Mouse (Mus musculus): ENCODE measurements around the gene Itln1. TPM values are rescaled to one million over a fixed set of nuclear protein-coding genes. Genes with fewer than 3 reads are reported as not detected.

Itln1 gene
- not detected in 2 replicates for polyA plus RNA-seq (2016; fragmentation: Nextera tagmentation; extraction: Ambion mirVana)

DNA sequence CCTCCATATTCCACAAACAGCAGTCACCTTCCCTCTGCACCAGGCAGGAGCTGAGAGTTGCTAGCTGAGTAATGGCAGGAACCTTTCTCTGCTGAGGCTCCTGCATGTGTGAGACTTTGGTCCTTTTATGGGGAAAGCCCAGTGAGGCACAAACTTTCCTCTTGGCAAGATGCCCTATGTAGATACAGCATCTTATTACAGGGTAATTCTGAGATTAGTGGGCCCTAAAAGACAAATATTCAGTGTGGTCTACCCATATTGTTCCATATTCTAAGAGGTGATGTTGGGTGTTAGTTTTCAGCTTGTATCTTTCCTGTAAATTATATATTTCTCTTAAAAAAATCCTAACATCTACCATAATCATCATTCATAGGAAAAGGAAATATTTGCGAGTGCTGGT lies at the start of gene Itln1:
Gene Itln1 (minus strand): TSS at position 101 of the 400 bp plus-strand sequence.
- H3K27me3 ChIP-seq (ENCODE audit: insufficient read depth, poor library complexity, severe bottlenecking), result no peaks in the 10 kb centered on the region
- H3K9me3 ChIP-seq, result peaks cover 13% of the 10 kb centered on the region
- H3K36me3 ChIP-seq, result no peaks in the 10 kb centered on the region
- H3K4me3 ChIP-seq, result no peak within 1 kb of the TSS
- H3K27ac ChIP-seq, result no peak within 1 kb of the TSS
- DNase-seq (ENCODE audit: low spot score), result no peak
- no peaks in the 10 kb centered on the region for H3K4me1 ChIP-seq (replicated peaks)
- 98% methylated on average over 1 of the region's 1 CpGs for WGBS

DNA sequence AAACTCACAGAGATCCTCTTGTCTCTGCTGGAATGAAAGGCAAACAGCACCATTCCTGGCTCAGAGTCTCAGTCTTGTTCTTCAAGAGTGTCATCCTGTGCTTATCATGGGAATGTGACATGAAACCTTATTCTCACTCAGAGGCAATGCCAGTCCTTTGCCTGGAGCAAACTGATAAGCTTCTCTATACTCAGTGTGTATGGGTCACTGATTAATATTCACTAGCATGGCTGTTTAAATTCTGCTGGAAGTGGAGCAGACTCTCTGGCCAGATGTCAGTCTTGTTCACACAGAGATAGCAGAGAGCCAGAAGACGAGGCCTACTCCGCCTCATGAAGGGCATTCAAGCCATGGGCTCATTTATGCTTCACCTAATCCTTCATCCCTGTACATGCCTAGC lies 49.5 kb upstream of the Itln1 start:
- Histone ChIP-seq H3K4me1 (replicated peaks) (no peaks in the 10 kb centered on the region), H3K36me3 (no peaks in the 10 kb centered on the region), H3K27me3 (ENCODE audit: insufficient read depth, poor library complexity, severe bottlenecking) (no peaks in the 10 kb centered on the region), H3K27ac (no peak overlapping the region), H3K9me3 (no peaks in the 10 kb centered on the region), H3K4me3 (no peak overlapping the region)
- DNase-seq (ENCODE audit: low spot score), result no peak
- WGBS, result 87% methylated on average over 2 of the region's 2 CpGs

DNA sequence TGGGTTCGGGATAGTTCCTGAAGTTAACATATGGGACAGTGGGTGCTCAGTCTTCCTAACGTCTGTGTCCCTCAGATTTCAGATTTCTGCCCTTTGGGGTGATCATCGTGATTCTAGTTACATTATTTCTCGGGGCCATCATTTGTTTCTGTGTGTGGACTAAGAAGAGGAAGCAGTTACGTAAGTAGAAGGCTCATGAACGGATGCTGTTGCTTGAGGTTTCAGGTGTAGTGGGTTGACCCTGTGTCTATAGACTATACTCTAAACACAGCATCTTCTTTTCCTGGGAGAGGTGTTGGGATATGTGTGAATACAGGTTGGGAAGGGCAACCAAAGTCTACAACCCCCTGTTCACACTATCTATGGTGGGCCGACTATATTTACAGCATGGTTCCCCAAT lies 42.1 kb upstream of the Itln1 start:
- 86% methylated on average over 7 of the region's 7 CpGs for WGBS
- Histone ChIP-seq H3K4me1 (replicated peaks) (no peaks in the 10 kb centered on the region), H3K4me3 (no peak overlapping the region)

DNA sequence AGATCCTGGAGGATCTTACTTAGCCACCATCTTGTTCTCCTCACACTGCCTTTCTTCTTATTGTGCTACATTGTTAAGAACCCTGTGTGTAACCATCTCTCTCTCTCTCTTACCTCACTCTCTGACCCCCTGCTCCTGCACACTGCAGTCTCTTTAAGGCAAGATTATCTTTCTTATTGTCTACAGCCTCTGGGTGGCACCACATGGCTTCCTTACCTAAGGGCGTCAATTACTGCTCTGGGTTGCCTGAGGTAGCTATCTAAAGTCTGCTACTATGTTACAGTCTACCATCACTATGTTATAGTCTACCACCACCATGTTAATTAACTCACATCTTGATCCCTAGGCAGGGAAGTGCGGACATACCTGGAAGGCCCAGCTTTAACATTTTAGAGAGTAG lies 33.3 kb upstream of the Itln1 start:
- WGBS, result 62% methylated on average over 2 of the region's 2 CpGs
- H3K4me1 ChIP-seq (replicated peaks), result no peaks in the 10 kb centered on the region

More for the DNA sequence above, 42.1 kb upstream of the Itln1 start:
- no peak for DNase-seq (ENCODE audit: low spot score)
- no peaks in the 10 kb centered on the region for H3K9me3 ChIP-seq
- no peaks in the 10 kb centered on the region for H3K27me3 ChIP-seq (ENCODE audit: insufficient read depth, poor library complexity, severe bottlenecking)
- H3K36me3 ChIP-seq, result no peaks in the 10 kb centered on the region
- H3K27ac ChIP-seq, result no peak overlapping the region

DNA sequence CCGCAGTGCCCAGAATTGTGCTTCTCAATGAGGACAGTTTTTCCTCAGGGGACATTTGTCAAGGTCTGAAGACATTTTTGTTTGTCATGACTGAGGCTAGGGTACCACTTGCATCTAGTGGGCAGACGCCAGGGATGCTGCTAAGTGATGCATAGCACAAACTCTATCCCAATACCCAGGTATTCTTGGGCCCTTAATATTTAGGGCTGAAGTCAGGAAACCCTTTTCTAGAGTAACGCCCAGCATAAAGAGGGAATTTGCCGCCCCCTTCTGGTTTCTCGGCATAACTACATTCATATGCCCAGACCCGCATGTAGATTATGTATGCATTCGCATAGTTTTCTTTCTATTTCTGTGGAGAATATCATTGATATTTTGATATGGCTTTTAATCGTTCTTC lies 31.7 kb upstream of the Itln1 start:
- Histone ChIP-seq H3K4me3 (no peak overlapping the region), H3K27ac (no peak overlapping the region), H3K36me3 (no peaks in the 10 kb centered on the region), H3K27me3 (ENCODE audit: insufficient read depth, poor library complexity, severe bottlenecking) (no peaks in the 10 kb centered on the region), H3K9me3 (no peaks in the 10 kb centered on the region), H3K4me1 (replicated peaks) (0 out of 2 replicates have a peak, but pooled peaks cover 1% of the 10 kb centered on the region)
- 27% methylated on average over 8 of the region's 8 CpGs for WGBS
- peak; percentile 42 for DNase-seq (ENCODE audit: low spot score)

More for the DNA sequence above, 33.3 kb upstream of the Itln1 start:
- Histone ChIP-seq H3K4me3 (no peak overlapping the region), H3K27me3 (ENCODE audit: insufficient read depth, poor library complexity, severe bottlenecking) (no peaks in the 10 kb centered on the region), H3K27ac (no peak overlapping the region), H3K36me3 (no peaks in the 10 kb centered on the region), H3K9me3 (no peaks in the 10 kb centered on the region)
- no peak for DNase-seq (ENCODE audit: low spot score)

DNA sequence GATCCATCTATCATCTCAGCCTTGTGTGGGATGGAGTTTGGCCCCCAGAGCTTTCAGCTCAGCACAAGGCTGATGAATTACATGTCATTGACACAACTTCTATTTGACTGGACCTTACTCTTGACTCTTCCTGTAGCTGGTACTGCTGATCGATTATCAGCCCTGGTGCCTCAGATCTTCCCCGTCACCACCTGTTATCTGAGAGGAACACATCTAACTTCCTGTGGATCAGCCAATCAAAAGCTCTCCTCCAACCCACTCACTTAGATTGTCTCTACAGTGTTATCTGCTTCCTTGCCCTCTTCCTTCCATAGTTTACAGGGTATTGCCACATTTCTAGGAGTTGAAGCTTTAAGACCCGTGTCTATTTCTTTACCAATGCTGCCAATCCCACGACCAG lies 30.8 kb upstream of the Itln1 start:
- no peaks in the 10 kb centered on the region for H3K27me3 ChIP-seq (ENCODE audit: insufficient read depth, poor library complexity, severe bottlenecking)
- H3K9me3 ChIP-seq, result no peaks in the 10 kb centered on the region
- no peak overlapping the region for H3K27ac ChIP-seq
- H3K4me3 ChIP-seq, result no peak overlapping the region
- DNase-seq (ENCODE audit: low spot score), result no peak
- WGBS, result 83% methylated on average over 4 of the region's 4 CpGs
- H3K4me1 ChIP-seq (replicated peaks), result 0 out of 2 replicates have a peak, but pooled peaks cover 8% of the 10 kb centered on the region
- no peaks in the 10 kb centered on the region for H3K36me3 ChIP-seq

DNA sequence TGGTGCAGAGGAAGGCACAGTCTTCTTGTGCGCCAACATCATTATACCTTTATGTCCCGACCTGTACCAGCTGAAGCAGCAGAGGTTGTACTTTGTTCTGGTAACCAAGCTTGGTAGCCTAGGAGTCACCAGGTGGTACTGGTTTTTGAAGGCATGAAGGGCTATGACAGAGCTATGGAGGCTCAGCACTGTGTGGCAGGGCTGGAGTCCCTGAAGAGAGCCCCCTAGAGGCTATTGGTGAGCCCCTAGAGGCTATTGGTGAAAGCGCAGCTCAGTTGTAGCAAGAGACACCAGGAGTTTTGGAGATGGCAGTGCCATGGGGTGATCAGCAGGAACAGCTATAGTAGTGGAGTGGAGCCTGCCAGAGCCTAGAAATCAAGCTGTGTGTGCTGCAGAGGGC lies 29.2 kb upstream of the Itln1 start:
- DNase-seq (ENCODE audit: low spot score), result peak; percentile 35

DNA sequence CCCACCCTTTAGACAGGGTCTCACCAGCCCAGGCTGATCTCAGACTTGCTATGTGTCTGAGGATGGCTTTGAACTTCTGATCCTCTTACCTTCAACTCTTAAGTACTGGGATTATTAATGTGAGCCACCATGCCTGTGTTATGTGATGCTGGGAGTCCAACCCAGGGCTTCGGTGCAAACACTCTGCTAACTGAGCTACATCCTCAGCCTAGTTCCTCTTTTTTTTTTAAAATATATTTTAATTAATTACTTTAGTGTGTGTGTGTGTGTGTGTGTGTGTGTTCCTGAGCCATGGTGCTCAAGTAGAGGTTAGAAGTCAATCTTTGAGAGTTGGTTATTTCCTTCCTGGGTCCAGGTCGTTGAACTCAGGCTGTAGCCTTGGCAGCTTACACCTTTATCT lies 27.9 kb upstream of the Itln1 start:
- DNase-seq (ENCODE audit: low spot score), result no peak
- Histone ChIP-seq H3K4me3 (no peak overlapping the region), H3K27ac (no peak overlapping the region), H3K36me3 (no peaks in the 10 kb centered on the region), H3K9me3 (no peaks in the 10 kb centered on the region), H3K4me1 (replicated peaks) (0 out of 2 replicates have a peak, but pooled peaks cover 8% of the 10 kb centered on the region), H3K27me3 (ENCODE audit: insufficient read depth, poor library complexity, severe bottlenecking) (no peaks in the 10 kb centered on the region)
- 86% methylated on average over 2 of the region's 2 CpGs for WGBS

More for the DNA sequence above, 29.2 kb upstream of the Itln1 start:
- no peaks in the 10 kb centered on the region for H3K9me3 ChIP-seq
- WGBS, result 55% methylated on average over 3 of the region's 3 CpGs
- H3K36me3 ChIP-seq, result no peaks in the 10 kb centered on the region
- H3K27me3 ChIP-seq (ENCODE audit: insufficient read depth, poor library complexity, severe bottlenecking), result no peaks in the 10 kb centered on the region
- no peak overlapping the region for H3K27ac ChIP-seq
- H3K4me1 ChIP-seq (replicated peaks), result 0 out of 2 replicates have a peak, but pooled peaks cover 8% of the 10 kb centered on the region
- no peak overlapping the region for H3K4me3 ChIP-seq

DNA sequence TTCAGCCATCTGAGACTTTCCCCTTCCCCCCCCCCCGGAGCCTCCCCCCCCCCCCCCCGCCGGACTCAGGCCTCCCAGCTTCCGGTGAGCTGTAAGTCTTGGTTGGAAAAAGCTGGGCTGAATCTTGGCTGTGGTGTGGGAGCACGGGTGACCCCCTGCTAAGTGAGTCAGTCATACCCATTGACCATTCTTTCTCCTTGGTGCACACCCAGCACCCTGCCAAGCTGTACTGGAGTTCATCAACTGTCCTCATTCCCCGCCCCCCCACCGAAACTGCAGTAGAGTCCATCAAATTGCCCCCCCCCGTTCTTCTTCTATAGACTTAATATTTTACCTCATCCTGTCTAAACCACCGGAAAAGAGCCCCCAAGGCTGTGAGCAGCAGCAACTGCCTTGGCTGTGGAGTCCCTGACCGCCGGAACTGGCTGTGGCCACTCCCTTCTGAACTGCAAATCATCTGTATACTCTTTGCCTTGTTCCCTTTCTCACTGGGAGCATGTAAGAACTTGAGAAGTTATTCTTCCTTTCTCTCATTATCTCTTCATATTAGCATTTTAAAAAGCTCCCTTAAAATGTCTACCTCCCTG lies 26.6 kb upstream of the Itln1 start:
- Histone ChIP-seq H3K27ac (no peak overlapping the region), H3K36me3 (no peaks in the 10 kb centered on the region), H3K4me3 (no peak overlapping the region), H3K27me3 (ENCODE audit: insufficient read depth, poor library complexity, severe bottlenecking) (no peaks in the 10 kb centered on the region), H3K9me3 (no peaks in the 10 kb centered on the region), H3K4me1 (replicated peaks) (0 out of 2 replicates have a peak, but pooled peaks cover 8% of the 10 kb centered on the region)
- WGBS, result 68% methylated on average over 11 of the region's 11 CpGs
- DNase-seq (ENCODE audit: low spot score), result no peak

DNA sequence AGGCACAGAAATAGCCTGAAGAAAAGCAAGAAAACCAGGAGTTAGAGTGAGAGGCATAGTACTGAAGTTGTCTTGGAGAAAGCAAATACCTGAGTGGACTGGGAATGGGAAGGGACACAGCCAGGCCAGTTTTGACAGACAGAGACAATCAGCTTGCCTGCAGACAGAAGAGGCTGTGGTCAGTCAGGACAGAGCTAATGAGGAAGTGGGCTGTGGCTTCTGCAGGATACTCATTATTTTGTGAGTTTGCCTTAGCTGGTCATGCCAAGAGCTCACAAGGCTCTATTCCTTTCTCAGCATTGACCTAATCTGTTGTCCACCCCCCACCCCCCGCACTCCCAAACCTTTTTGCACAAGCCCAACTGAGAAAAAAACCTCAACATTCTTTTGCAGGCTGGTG lies 26.1 kb upstream of the Itln1 start:
- Histone ChIP-seq H3K9me3 (no peaks in the 10 kb centered on the region), H3K4me3 (no peak overlapping the region), H3K27ac (no peak overlapping the region), H3K27me3 (ENCODE audit: insufficient read depth, poor library complexity, severe bottlenecking) (no peaks in the 10 kb centered on the region), H3K4me1 (replicated peaks) (0 out of 2 replicates have a peak, but pooled peaks cover 8% of the 10 kb centered on the region), H3K36me3 (no peaks in the 10 kb centered on the region)
- DNase-seq (ENCODE audit: low spot score), result no peak
- 95% methylated on average over 1 of the region's 1 CpGs for WGBS

DNA sequence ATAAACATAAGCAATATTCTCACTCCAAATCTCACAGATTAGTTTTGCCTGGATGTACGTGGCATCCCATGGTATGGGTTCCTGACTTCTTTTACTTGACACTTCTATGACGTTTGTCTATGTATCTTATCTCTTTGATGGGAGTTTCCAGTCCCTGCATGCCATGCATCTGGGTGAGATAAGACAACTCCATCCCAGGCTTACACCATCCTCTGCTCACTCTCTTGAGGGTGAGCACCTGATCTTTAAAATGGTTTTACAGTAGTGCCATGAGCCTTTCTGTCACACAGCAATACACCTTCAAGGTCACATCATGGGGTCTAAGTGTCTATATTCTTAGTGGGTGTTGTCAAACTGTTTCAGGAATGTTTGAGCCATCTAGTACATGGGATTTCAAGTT lies 25.2 kb upstream of the Itln1 start:
- Histone ChIP-seq H3K4me3 (no peak overlapping the region), H3K27me3 (ENCODE audit: insufficient read depth, poor library complexity, severe bottlenecking) (no peaks in the 10 kb centered on the region), H3K36me3 (no peaks in the 10 kb centered on the region), H3K4me1 (replicated peaks) (0 out of 2 replicates have a peak, but pooled peaks cover 8% of the 10 kb centered on the region), H3K27ac (no peak overlapping the region), H3K9me3 (no peaks in the 10 kb centered on the region)
- no peak for DNase-seq (ENCODE audit: low spot score)
- WGBS, result 72% methylated on average over 2 of the region's 2 CpGs

DNA sequence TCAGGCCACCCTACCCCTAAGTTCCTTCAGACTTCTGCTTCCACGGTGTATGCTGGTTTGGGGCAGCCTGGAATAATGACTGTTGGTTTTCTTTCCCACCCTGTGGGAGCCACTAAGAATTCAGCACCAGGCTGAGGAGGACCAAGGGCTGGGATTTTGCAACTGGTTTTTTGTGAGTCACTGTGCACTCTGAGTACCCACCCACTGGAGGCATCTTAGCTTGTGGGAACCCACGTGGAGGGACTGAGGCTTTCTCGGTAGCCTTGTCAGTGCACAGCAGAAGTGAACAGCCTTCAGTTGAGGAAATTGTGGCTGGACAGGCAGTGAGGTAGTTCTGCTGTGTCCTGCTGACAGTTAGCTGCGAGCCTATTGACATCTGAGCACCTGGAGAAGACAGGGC lies 23.8 kb upstream of the Itln1 start, which contains the start of gene Cd244a:
Gene Cd244a (plus strand): TSS at position 296 of the 400 bp plus-strand sequence.
- no peaks in the 10 kb centered on the region for H3K27me3 ChIP-seq (ENCODE audit: insufficient read depth, poor library complexity, severe bottlenecking)
- no peaks in the 10 kb centered on the region for H3K36me3 ChIP-seq
- no peak within 1 kb of the TSS for H3K27ac ChIP-seq
- 84% methylated on average over 4 of the region's 4 CpGs for WGBS
- 0 out of 2 replicates have a peak, but pooled peaks cover 8% of the 10 kb centered on the region for H3K4me1 ChIP-seq (replicated peaks)
- no peaks in the 10 kb centered on the region for H3K9me3 ChIP-seq
- H3K4me3 ChIP-seq, result no peak within 1 kb of the TSS
- DNase-seq (ENCODE audit: low spot score), result no peak

DNA sequence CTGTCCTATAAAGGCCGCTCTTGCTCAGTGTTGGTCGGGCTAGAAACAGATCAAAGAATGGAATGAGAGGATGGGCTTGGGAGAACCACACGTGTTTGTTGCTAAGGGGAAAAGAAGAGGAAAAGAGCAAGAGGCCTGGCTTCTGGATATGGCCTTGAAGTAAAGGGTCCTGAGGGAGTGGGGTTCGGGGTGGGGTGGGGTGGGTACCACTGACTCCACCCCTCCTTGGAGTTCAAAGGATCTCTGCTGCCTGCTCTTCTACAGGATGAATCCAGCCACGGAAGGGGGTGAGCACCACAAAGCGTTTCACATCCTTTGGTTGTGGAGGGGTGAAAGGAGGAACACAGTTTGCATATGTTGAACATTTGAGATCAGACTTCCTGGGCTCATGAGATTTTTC lies 23.3 kb upstream of the Itln1 start:
- Histone ChIP-seq H3K9me3 (no peaks in the 10 kb centered on the region), H3K27ac (no peak overlapping the region), H3K4me3 (no peak overlapping the region), H3K4me1 (replicated peaks) (peaks cover 11% of the 10 kb centered on the region; the same call in 1 of the 2 replicates), H3K27me3 (ENCODE audit: insufficient read depth, poor library complexity, severe bottlenecking) (no peaks in the 10 kb centered on the region), H3K36me3 (no peaks in the 10 kb centered on the region)
- DNase-seq (ENCODE audit: low spot score), result no peak
- 75% methylated on average over 6 of the region's 6 CpGs for WGBS
